Mouse (Mus musculus): Measurements from ENCODE around the gene Greb1. TPM values are rescaled to one million over a fixed set of nuclear protein-coding genes. Genes with fewer than 3 reads are reported as not detected.

The Greb1 gene
- polyA plus RNA-seq, 1 experiment = not detected

- Histone ChIP-seq H3K4me1 (ENCODE audit: control insufficient read depth, insufficient read depth, low read length) (peaks cover 2% of the 10 kb centered on the region; the same call in 1 of the 2 replicates), H3K4me3 (ENCODE audit: insufficient read depth, low read depth, low read length) (no peak overlapping the region), H3K27ac (ENCODE audit: insufficient read depth, low read depth, low read length) (no peak overlapping the region)
- 52% methylated on average over 3 of the region's 3 CpGs for WGBS
- TF ChIP-seq CTCF (IDR thresholded peaks at IDR 0.05; ENCODE audit: insufficient read depth, low read depth, low read length) (no peak), POLR2A (IDR thresholded peaks at IDR 0.05; ENCODE audit: insufficient read depth, low read depth, low read length) (no peak)
Measured at GRCm38 (mm10) chr12:16775351-16775750, 25.3 kb downstream of the Greb1 start.

GRCm38 (mm10) chr12:16774605-16775004, 26.1 kb downstream of the Greb1 start:
- peaks cover 2% of the 10 kb centered on the region; the same call in 1 of the 2 replicates for H3K4me1 ChIP-seq (ENCODE audit: control insufficient read depth, insufficient read depth, low read length)
- no peak overlapping the region for H3K4me3 ChIP-seq (ENCODE audit: insufficient read depth, low read depth, low read length)
- WGBS = 99% methylated on average over 4 of the region's 4 CpGs
- TF ChIP-seq POLR2A (IDR thresholded peaks at IDR 0.05; ENCODE audit: insufficient read depth, low read depth, low read length) (no peak), CTCF (IDR thresholded peaks at IDR 0.05; ENCODE audit: insufficient read depth, low read depth, low read length) (no peak)
- no peak overlapping the region for H3K27ac ChIP-seq (ENCODE audit: insufficient read depth, low read depth, low read length)

- H3K4me3 ChIP-seq (ENCODE audit: insufficient read depth, low read depth, low read length) = no peak overlapping the region
- H3K27ac ChIP-seq (ENCODE audit: insufficient read depth, low read depth, low read length) = no peak overlapping the region
- 93% methylated on average over 6 of the region's 6 CpGs for WGBS
- 0 out of 2 replicates have a peak, but pooled peaks cover 2% of the 10 kb centered on the region for H3K4me1 ChIP-seq (ENCODE audit: control insufficient read depth, insufficient read depth, low read length)
- TF ChIP-seq POLR2A (IDR thresholded peaks at IDR 0.05; ENCODE audit: insufficient read depth, low read depth, low read length) (no peak), CTCF (IDR thresholded peaks at IDR 0.05; ENCODE audit: insufficient read depth, low read depth, low read length) (no peak)
Measured at GRCm38 (mm10) chr12:16769601-16770165, 31.0 kb downstream of the Greb1 start.

GRCm38 (mm10) chr12:16768711-16769110, 32.0 kb downstream of the Greb1 start:
- H3K4me3 ChIP-seq (ENCODE audit: insufficient read depth, low read depth, low read length) = no peak overlapping the region
- H3K27ac ChIP-seq (ENCODE audit: insufficient read depth, low read depth, low read length) = no peak overlapping the region
- 0 out of 2 replicates have a peak, but pooled peaks cover 2% of the 10 kb centered on the region for H3K4me1 ChIP-seq (ENCODE audit: control insufficient read depth, insufficient read depth, low read length)
- 91% methylated on average over 2 of the region's 2 CpGs for WGBS
- no peak for TF ChIP-seq POLR2A (IDR thresholded peaks at IDR 0.05; ENCODE audit: insufficient read depth, low read depth, low read length)
- TF ChIP-seq CTCF (IDR thresholded peaks at IDR 0.05; ENCODE audit: insufficient read depth, low read depth, low read length) = no peak

- WGBS = 85% methylated on average over 3 of the region's 3 CpGs
- TF ChIP-seq POLR2A (IDR thresholded peaks at IDR 0.05; ENCODE audit: insufficient read depth, low read depth, low read length) (no peak), CTCF (IDR thresholded peaks at IDR 0.05; ENCODE audit: insufficient read depth, low read depth, low read length) (no peak)
- H3K4me3 ChIP-seq (ENCODE audit: insufficient read depth, low read depth, low read length) = no peak overlapping the region
- H3K4me1 ChIP-seq (ENCODE audit: control insufficient read depth, insufficient read depth, low read length) = 0 out of 2 replicates have a peak, but pooled peaks cover 2% of the 10 kb centered on the region
- H3K27ac ChIP-seq (ENCODE audit: insufficient read depth, low read depth, low read length) = no peak overlapping the region
Measured at GRCm38 (mm10) chr12:16768251-16768650, 32.4 kb downstream of the Greb1 start.

- no peaks in the 10 kb centered on the region for H3K4me1 ChIP-seq (ENCODE audit: control insufficient read depth, insufficient read depth, low read length)
- TF ChIP-seq CTCF (IDR thresholded peaks at IDR 0.05; ENCODE audit: insufficient read depth, low read depth, low read length) (no peak), POLR2A (IDR thresholded peaks at IDR 0.05; ENCODE audit: insufficient read depth, low read depth, low read length) (no peak)
- 87% methylated on average over 12 of the region's 12 CpGs for WGBS
- no peak overlapping the region for H3K4me3 ChIP-seq (ENCODE audit: insufficient read depth, low read depth, low read length)
- H3K27ac ChIP-seq (ENCODE audit: insufficient read depth, low read depth, low read length) = no peak overlapping the region
Measured at GRCm38 (mm10) chr12:16764776-16765445, 35.8 kb downstream of the Greb1 start.

GRCm38 (mm10) chr12:16763649-16764422, 36.9 kb downstream of the Greb1 start:
- 88% methylated on average over 4 of the region's 4 CpGs for WGBS

GRCm38 (mm10) chr12:16761461-16761860, 39.2 kb downstream of the Greb1 start:
- WGBS = 100% methylated on average over 3 of the region's 3 CpGs
- no peak for TF ChIP-seq POLR2A (IDR thresholded peaks at IDR 0.05; ENCODE audit: insufficient read depth, low read depth, low read length)
- Histone ChIP-seq H3K27ac (ENCODE audit: insufficient read depth, low read depth, low read length) (no peak overlapping the region), H3K4me3 (ENCODE audit: insufficient read depth, low read depth, low read length) (no peak overlapping the region), H3K4me1 (ENCODE audit: control insufficient read depth, insufficient read depth, low read length) (no peaks in the 10 kb centered on the region)

More at GRCm38 (mm10) chr12:16763649-16764422, 36.9 kb downstream of the Greb1 start:
- H3K4me3 ChIP-seq (ENCODE audit: insufficient read depth, low read depth, low read length) = no peak overlapping the region
- TF ChIP-seq CTCF (IDR thresholded peaks at IDR 0.05; ENCODE audit: insufficient read depth, low read depth, low read length) = no peak
- no peak for TF ChIP-seq POLR2A (IDR thresholded peaks at IDR 0.05; ENCODE audit: insufficient read depth, low read depth, low read length)
- no peaks in the 10 kb centered on the region for H3K4me1 ChIP-seq (ENCODE audit: control insufficient read depth, insufficient read depth, low read length)
- no peak overlapping the region for H3K27ac ChIP-seq (ENCODE audit: insufficient read depth, low read depth, low read length)

GRCm38 (mm10) chr12:16760246-16760645, 40.4 kb downstream of the Greb1 start:
- WGBS = 69% methylated on average over 4 of the region's 4 CpGs
- H3K27ac ChIP-seq (ENCODE audit: insufficient read depth, low read depth, low read length) = no peak overlapping the region
- TF ChIP-seq POLR2A (IDR thresholded peaks at IDR 0.05; ENCODE audit: insufficient read depth, low read depth, low read length) (no peak), CTCF (IDR thresholded peaks at IDR 0.05; ENCODE audit: insufficient read depth, low read depth, low read length) (no peak)
- H3K4me3 ChIP-seq (ENCODE audit: insufficient read depth, low read depth, low read length) = no peak overlapping the region
- H3K4me1 ChIP-seq (ENCODE audit: control insufficient read depth, insufficient read depth, low read length) = no peaks in the 10 kb centered on the region
